In genomic region chr14:21112742-21113141, GRCm38 (mm10) we compare ENCODE assay signal across 16 mouse cellular contexts.
DNase-seq lines count a peak whose midpoint lies in the region; ATAC-seq lines count a peak whose summit lies in the region.
"Had no signal": no experiment of that assay in that cellular context is flagged by ENCODE, and none has a peak within 500 bp of the region (broad histone marks: within the 10 kb centered on the region; RNA-seq: fewer than 3 reads in every experiment).

No protein-coding gene starts in this region.

- DNase-seq in lung, postnatal 36 days, result peak; percentile 48
- DNase-seq in lung, postnatal 4 days, result no peak
- peak; percentile 75 for DNase-seq in T-cell, adult 2 months (ENCODE audit: low spot score)
- DNase-seq in yolk sac, embryonic 10.5 days (ENCODE audit: low spot score), result peak; percentile 43
- DNase-seq in left cerebral cortex, postnatal 10 days (ENCODE audit: extremely low spot score in 1 of 2, low spot score in 2 of 2), result no peak
- DNase-seq: adrenal gland, postnatal 10 days; cerebellum, postnatal 10 days; embryo, embryonic 11 days; gastrocnemius, postnatal 36 days; midbrain, embryonic 14.5 days; right cerebral cortex, postnatal 25 days had no signal

- peak; percentile 59; the same call in 1 of the 2 replicates for ATAC-seq in liver, embryonic 12.5 days
- no peak for ATAC-seq in cerebellum, adult (ENCODE audit: insufficient number of reproducible peaks, low FRiP score, low TSS enrichment)

- H3K4me2 ChIP-seq in liver, embryonic 12.5 days, result no peak overlapping the region
- H3K4me2 ChIP-seq: forebrain, embryonic 12.5 days; heart, embryonic 13.5 days; limb, embryonic 13.5 days had no signal

- no peaks in the 10 kb centered on the region for H3K9me3 ChIP-seq in liver, embryonic 12.5 days (replicated peaks)
- H3K9me3 ChIP-seq: forebrain, embryonic 12.5 days; heart, embryonic 13.5 days; limb, embryonic 13.5 days had no signal

- H3K36me3 ChIP-seq in liver, embryonic 12.5 days, result no peaks in the 10 kb centered on the region; the same call in 1 of the 2 replicates
- H3K36me3 ChIP-seq: forebrain, embryonic 12.5 days; heart, embryonic 13.5 days; limb, embryonic 13.5 days had no signal

- no peak overlapping the region for H3K4me3 ChIP-seq in liver, embryonic 12.5 days
- H3K4me3 ChIP-seq: forebrain, embryonic 12.5 days; heart, embryonic 13.5 days; limb, embryonic 13.5 days had no signal

- H3K4me1 ChIP-seq in liver, embryonic 12.5 days, result peaks cover 28% of the 10 kb centered on the region
- H3K4me1 ChIP-seq: forebrain, embryonic 12.5 days; limb, embryonic 13.5 days had no signal

- 77% methylated on average over 6 of the region's 6 CpGs for WGBS in liver, embryonic 12.5 days (ENCODE audit: insufficient replicate concordance)

- intact Hi-C loops in left cerebral cortex, postnatal 10 days (cut with DNase I), result no loop called here

- H3K9ac ChIP-seq in liver, embryonic 12.5 days, result no peak overlapping the region
- H3K9ac ChIP-seq: forebrain, embryonic 12.5 days; heart, embryonic 13.5 days; limb, embryonic 13.5 days had no signal

- no peaks in the 10 kb centered on the region for H3K27me3 ChIP-seq in liver, embryonic 12.5 days (replicated peaks)
- H3K27me3 ChIP-seq: forebrain, embryonic 12.5 days; heart, embryonic 13.5 days; limb, embryonic 13.5 days had no signal

- 0 out of 2 replicates have a peak overlapping the region, but pooled peaks have one; percentile 8 for H3K27ac ChIP-seq in liver, embryonic 12.5 days
- H3K27ac ChIP-seq: forebrain, embryonic 12.5 days; heart, embryonic 13.5 days; limb, embryonic 13.5 days had no signal

Comparison
In these comparisons a context has a peak if more than half of its experiments do, and no peak if none do; other contexts are left out.
1. DNase-seq: peak in lung, postnatal 36 days (single experiment), T-cell, adult 2 months (single experiment) and yolk sac, embryonic 10.5 days (single experiment); none in lung, postnatal 4 days (0 of 2) and left cerebral cortex, postnatal 10 days (0 of 2).